Mouse (Mus musculus): ENCODE measurements around the gene Hsph1. TPM values are rescaled to one million over a fixed set of nuclear protein-coding genes. Genes with fewer than 3 reads are reported as not detected.

Hsph1 gene
- polyA plus RNA-seq, 2 experiments, result 23.5 to 33.5 TPM

DNA sequence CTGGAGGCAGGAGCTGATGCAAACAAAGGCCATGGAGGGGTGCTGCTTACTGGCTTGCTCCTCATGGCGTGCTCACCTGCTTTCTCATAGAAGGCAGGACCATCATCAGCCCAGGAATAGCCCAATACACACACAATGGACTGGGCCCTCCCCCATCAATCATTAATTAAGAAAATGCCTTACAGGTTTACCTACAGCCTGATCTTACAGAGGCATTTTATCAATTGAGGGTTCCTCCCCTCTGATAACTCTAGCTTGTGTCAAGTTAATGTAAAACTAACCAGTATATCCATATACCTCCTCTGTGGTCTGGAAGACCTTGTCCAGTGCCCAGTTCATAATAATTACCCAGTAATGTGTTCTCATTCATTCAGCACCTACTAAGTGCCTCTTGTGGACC lies 50.9 kb downstream of the Hsph1 start:
- no peaks in the 10 kb centered on the region for H3K9me3 ChIP-seq (ENCODE audit: control insufficient read depth, low read length)
- 43% methylated on average over 1 of the region's 1 CpGs for WGBS (ENCODE audit: insufficient replicate concordance)
- H3K4me2 ChIP-seq (ENCODE audit: low read depth), result no peak overlapping the region
- no peak overlapping the region for H3K27ac ChIP-seq
- ATAC-seq (ENCODE audit: insufficient read depth), result no peak
- H3K9ac ChIP-seq (replicated peaks), result no peak overlapping the region
- no peak overlapping the region for H3K4me3 ChIP-seq (ENCODE audit: insufficient read depth in 1 of 2, low read depth in 2 of 2, low read length in 2 of 2)
- TF ChIP-seq EP300 (IDR thresholded peaks at IDR 0.05; ENCODE audit: low read depth) (no peak), CTCF (IDR thresholded peaks at IDR 0.05; ENCODE audit: low read depth) (no peak)
- no peak for DNase-seq (ENCODE audit: low read depth in 3 of 3, low spot score in 3 of 3)
- no peaks in the 10 kb centered on the region for H3K36me3 ChIP-seq (replicated peaks; ENCODE audit: control insufficient read depth, insufficient read depth, low read depth)
- H3K4me1 ChIP-seq (replicated peaks; ENCODE audit: control insufficient read depth in 2 of 2, insufficient read depth in 2 of 2, low read length in 1 of 2), result peaks cover 0 to 17% of the 10 kb centered on the region in 2 experiments; a peak in 2 of 4 replicates
- no peaks in the 10 kb centered on the region for H3K27me3 ChIP-seq (ENCODE audit: control insufficient read depth, insufficient read depth, low read length)

- 60% methylated on average over 8 of the region's 8 CpGs for WGBS (ENCODE audit: insufficient replicate concordance)
- no peaks in the 10 kb centered on the region for H3K27me3 ChIP-seq (ENCODE audit: control insufficient read depth, insufficient read depth, low read length)
- no peak overlapping the region for H3K9ac ChIP-seq (replicated peaks)
- DNase-seq (ENCODE audit: low read depth in 3 of 3, low spot score in 3 of 3) (no peak), ATAC-seq (ENCODE audit: insufficient read depth) (no peak)
- H3K27ac ChIP-seq, result no peak overlapping the region
- H3K4me1 ChIP-seq (replicated peaks; ENCODE audit: control insufficient read depth in 2 of 2, insufficient read depth in 2 of 2, low read length in 1 of 2), result peaks cover 0 to 15% of the 10 kb centered on the region in 2 experiments; a peak in 2 of 4 replicates
- no peak for TF ChIP-seq CTCF (IDR thresholded peaks at IDR 0.05; ENCODE audit: low read depth)
- TF ChIP-seq EP300 (IDR thresholded peaks at IDR 0.05; ENCODE audit: low read depth), result no peak
- no peak overlapping the region for H3K4me3 ChIP-seq (ENCODE audit: insufficient read depth in 1 of 2, low read depth in 2 of 2, low read length in 2 of 2)
- H3K4me2 ChIP-seq (ENCODE audit: low read depth), result no peak overlapping the region
- no peaks in the 10 kb centered on the region for H3K9me3 ChIP-seq (ENCODE audit: control insufficient read depth, low read length)
- no peaks in the 10 kb centered on the region for H3K36me3 ChIP-seq (replicated peaks; ENCODE audit: control insufficient read depth, insufficient read depth, low read depth)
These were observed 52.0 kb downstream of the Hsph1 start for GRCm38 (mm10) chr5:149584154-149584655.

DNA sequence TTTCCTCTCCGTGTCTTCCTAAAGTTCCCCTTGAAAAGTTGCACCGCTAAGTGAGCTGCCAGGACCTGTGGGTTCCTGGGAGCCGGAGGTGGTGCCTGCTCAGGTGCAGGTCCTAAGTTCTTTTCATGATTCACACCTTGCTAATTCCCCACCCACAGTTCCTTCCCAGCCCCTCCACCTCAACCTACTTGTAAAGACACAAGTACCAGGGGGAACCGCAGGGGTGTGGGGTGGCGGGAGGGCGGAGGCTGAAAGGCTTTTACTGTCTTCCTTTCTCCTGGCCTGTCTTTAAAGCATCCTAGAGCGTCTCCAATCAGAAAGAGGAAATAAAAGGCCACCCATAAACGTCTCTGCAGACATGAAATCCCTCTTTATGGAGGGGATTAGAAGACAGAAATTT lies 52.7 kb downstream of the Hsph1 start:
- no peak for DNase-seq (ENCODE audit: low read depth in 3 of 3, low spot score in 3 of 3)
- Histone ChIP-seq H3K27ac (no peak overlapping the region), H3K4me1 (replicated peaks; ENCODE audit: control insufficient read depth in 2 of 2, insufficient read depth in 2 of 2, low read length in 1 of 2) (peaks cover 0 to 14% of the 10 kb centered on the region in 2 experiments; a peak in 2 of 4 replicates), H3K9ac (replicated peaks) (no peak overlapping the region), H3K9me3 (ENCODE audit: control insufficient read depth, low read length) (no peaks in the 10 kb centered on the region), H3K4me2 (ENCODE audit: low read depth) (no peak overlapping the region), H3K36me3 (replicated peaks; ENCODE audit: control insufficient read depth, insufficient read depth, low read depth) (no peaks in the 10 kb centered on the region), H3K4me3 (ENCODE audit: insufficient read depth in 1 of 2, low read depth in 2 of 2, low read length in 2 of 2) (no peak overlapping the region), H3K27me3 (ENCODE audit: control insufficient read depth, insufficient read depth, low read length) (no peaks in the 10 kb centered on the region)
- 27% methylated on average over 8 of the region's 8 CpGs for WGBS (ENCODE audit: insufficient replicate concordance)
- ATAC-seq (ENCODE audit: insufficient read depth), result no peak
- no peak for TF ChIP-seq EP300 (IDR thresholded peaks at IDR 0.05; ENCODE audit: low read depth)
- TF ChIP-seq CTCF (IDR thresholded peaks at IDR 0.05; ENCODE audit: low read depth), result no peak

GRCm38 (mm10) chr5:149582642-149583262 lies 53.4 kb downstream of the Hsph1 start:
- DNase-seq (ENCODE audit: low read depth in 3 of 3, low spot score in 3 of 3) (no peak), ATAC-seq (ENCODE audit: insufficient read depth) (no peak)
- Histone ChIP-seq H3K27ac (no peak overlapping the region), H3K4me1 (replicated peaks; ENCODE audit: control insufficient read depth in 2 of 2, insufficient read depth in 2 of 2, low read length in 1 of 2) (peaks cover 0 to 6% of the 10 kb centered on the region in 2 experiments; a peak in 2 of 4 replicates), H3K27me3 (ENCODE audit: control insufficient read depth, insufficient read depth, low read length) (no peaks in the 10 kb centered on the region), H3K4me2 (ENCODE audit: low read depth) (no peak overlapping the region), H3K9ac (replicated peaks) (no peak overlapping the region), H3K9me3 (ENCODE audit: control insufficient read depth, low read length) (no peaks in the 10 kb centered on the region), H3K36me3 (replicated peaks; ENCODE audit: control insufficient read depth, insufficient read depth, low read depth) (no peaks in the 10 kb centered on the region), H3K4me3 (ENCODE audit: insufficient read depth in 1 of 2, low read depth in 2 of 2, low read length in 2 of 2) (no peak overlapping the region)
- TF ChIP-seq CTCF (IDR thresholded peaks at IDR 0.05; ENCODE audit: low read depth) (no peak), EP300 (IDR thresholded peaks at IDR 0.05; ENCODE audit: low read depth) (no peak)
- WGBS (ENCODE audit: insufficient replicate concordance), result 23% methylated on average over 5 of the region's 5 CpGs

DNA sequence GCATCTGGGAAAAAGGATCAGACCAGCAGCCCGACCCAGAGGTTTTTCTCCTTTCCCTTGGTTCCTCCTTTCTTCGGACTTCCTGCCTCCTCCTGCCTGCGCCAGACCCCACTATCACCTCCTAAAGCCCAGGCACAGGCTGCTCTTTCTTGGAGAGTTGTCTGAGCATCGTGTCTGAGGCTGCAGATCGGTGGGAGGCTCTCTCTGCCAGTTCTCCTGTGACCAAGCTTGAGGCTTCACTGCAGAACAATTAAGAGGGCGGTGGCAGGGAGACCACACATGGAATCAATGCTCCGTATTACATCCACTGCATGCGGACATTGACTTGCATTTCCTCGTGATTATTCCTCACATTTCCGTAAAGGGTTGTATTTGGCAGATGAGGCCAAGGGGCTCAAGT lies 58.7 kb downstream of the Hsph1 start:
- Histone ChIP-seq H3K36me3 (replicated peaks; ENCODE audit: control insufficient read depth, insufficient read depth, low read depth) (no peaks in the 10 kb centered on the region), H3K9me3 (ENCODE audit: control insufficient read depth, low read length) (no peaks in the 10 kb centered on the region), H3K27ac (no peak overlapping the region), H3K4me3 (ENCODE audit: insufficient read depth in 1 of 2, low read depth in 2 of 2, low read length in 2 of 2) (no peak overlapping the region), H3K4me1 (replicated peaks; ENCODE audit: control insufficient read depth in 2 of 2, insufficient read depth in 2 of 2, low read length in 1 of 2) (no peaks in the 10 kb centered on the region), H3K27me3 (ENCODE audit: control insufficient read depth, insufficient read depth, low read length) (no peaks in the 10 kb centered on the region), H3K4me2 (ENCODE audit: low read depth) (no peak overlapping the region), H3K9ac (replicated peaks) (no peak overlapping the region)
- WGBS (ENCODE audit: insufficient replicate concordance), result 32% methylated on average over 10 of the region's 10 CpGs
- no peak for ATAC-seq (ENCODE audit: insufficient read depth)
- no peak for DNase-seq (ENCODE audit: low read depth in 3 of 3, low spot score in 3 of 3)
- TF ChIP-seq CTCF (IDR thresholded peaks at IDR 0.05; ENCODE audit: low read depth), result no peak
- TF ChIP-seq EP300 (IDR thresholded peaks at IDR 0.05; ENCODE audit: low read depth), result no peak

Data from liver, embryonic 14.5 days (tissue).